Mouse (Mus musculus): ENCODE measurements around the gene Adgrl2.

DNA sequence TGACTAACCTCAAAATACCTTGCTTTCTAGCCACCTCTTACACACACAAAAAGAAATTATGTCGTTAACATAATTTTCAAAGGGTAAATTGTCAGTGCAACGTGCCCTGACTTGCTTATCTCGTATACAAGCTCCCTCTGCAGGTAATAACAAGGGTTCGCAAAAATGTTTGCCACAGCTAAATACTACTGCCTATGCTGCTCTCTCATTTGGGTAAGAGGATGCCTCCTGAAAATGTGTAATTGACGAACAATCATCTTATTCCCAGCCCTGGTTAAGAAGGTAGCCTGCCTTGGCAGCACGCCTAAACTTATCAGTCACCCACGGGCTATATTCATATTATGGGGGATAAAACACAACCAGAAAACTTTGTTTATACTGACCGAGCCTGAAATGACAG lies 11.8 kb downstream of the Adgrl2 start:
- TF ChIP-seq POLR2A (IDR thresholded peaks at IDR 0.05; ENCODE audit: insufficient read depth, low read depth, low read length) (no peak), CTCF (IDR thresholded peaks at IDR 0.05; ENCODE audit: insufficient read depth, low read depth, low read length) (no peak)

Measured in olfactory bulb, adult 2 months (tissue).